Mouse (Mus musculus) testis, adult 2 months (tissue): ENCODE data around the gene Sh2b2.

ENCODE experiments used
- CTCF ChIP-seq: fragments of 200-500 bp; IDR thresholded peaks from 2 replicates; pipeline ENCODE4 v1.5.1; 2012; ENCODE audit warnings: low read depth, mild to moderate bottlenecking, inconsistent platforms, low read length, moderate library complexity; ENCODE audit not compliant: control insufficient read depth, insufficient read depth, insufficient replicate concordance
- POLR2A ChIP-seq: fragments of 200-500 bp; IDR thresholded peaks from 2 replicates; pipeline ENCODE4 v1.6.1; 2012; ENCODE audit warnings: low read depth, mild to moderate bottlenecking, inconsistent platforms, low read length, moderate library complexity; ENCODE audit not compliant: control insufficient read depth

DNA sequence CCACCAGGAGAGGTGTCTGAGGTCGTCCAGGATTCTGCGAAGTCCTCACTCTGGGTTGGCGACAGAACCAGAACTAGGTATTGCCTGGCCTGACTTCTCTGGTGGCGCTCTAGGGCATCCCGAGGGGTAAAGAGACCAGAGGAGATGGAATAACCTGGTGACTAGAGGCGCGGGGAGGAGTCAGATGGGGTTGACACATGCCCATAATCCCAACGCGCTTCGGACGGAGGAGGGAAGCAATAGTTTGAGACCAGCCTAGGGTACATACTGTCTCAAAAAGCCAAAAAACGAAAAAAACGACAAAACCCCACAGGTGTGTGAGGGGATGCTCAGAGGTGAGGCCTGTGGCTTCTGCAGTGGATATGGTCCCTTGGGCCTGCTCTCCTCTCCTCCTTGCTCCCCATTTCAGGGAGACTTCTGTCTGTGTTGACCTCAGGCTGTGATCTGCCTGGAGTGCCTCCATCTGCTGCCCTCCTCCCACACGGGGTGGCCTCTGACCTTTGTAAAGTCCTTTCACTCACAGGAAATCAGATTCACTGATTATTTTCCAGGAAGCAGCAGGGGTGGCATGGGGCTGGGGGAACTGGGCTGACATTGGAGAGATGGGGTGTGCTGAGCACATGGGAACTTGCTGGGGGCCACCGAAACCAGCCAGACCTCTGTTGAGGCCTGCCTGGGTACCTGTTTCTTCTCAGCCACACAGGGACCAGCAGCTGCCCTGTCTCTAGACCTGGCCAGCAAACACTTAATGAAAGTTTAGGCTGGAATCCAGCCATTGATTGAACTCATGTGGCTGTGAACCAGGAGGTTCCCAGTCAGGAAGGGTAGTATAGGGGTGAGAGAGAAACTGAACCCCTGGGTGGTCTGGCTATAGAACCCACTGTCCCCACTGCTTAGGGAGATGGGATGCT, 560 bp downstream of the Sh2b2 start:
- TF ChIP-seq CTCF, result no peak
- no peak for TF ChIP-seq POLR2A
